Mouse (Mus musculus): ENCODE results near the gene Ephb1. TPM values are rescaled to one million over a fixed set of nuclear protein-coding genes. Genes with fewer than 3 reads are reported as not detected.
A peak's percentile ranks its signal among the peaks of the same experiment; 100 is the strongest.

Ephb1 gene
- polyA plus RNA-seq, 1 experiment from 2014 or later, result 0.87 TPM

- Histone ChIP-seq H3K9ac (replicated peaks; ENCODE audit: low read depth) (no peak overlapping the region), H3K9me3 (ENCODE audit: low read length) (no peaks in the 10 kb centered on the region), H3K27ac (ENCODE audit: low read length) (no peak overlapping the region), H3K4me3 (ENCODE audit: low read depth, low read length) (no peak overlapping the region), H3K27me3 (replicated peaks; ENCODE audit: insufficient read depth, low read length) (no peaks in the 10 kb centered on the region), H3K4me1 (ENCODE audit: insufficient read depth, low read depth, low read length) (no peaks in the 10 kb centered on the region), H3K36me3 (ENCODE audit: insufficient read depth, low read length) (no peaks in the 10 kb centered on the region), H3K4me2 (replicated peaks; ENCODE audit: low read depth, low read length) (no peak overlapping the region)
- no peak for DNase-seq (ENCODE audit: low spot score)
- TF ChIP-seq EP300 (IDR thresholded peaks at IDR 0.05) (no peak), CTCF (IDR thresholded peaks at IDR 0.05) (no peak)
- 81% methylated on average over 6 of the region's 6 CpGs for WGBS
- no peak for ATAC-seq
Observed at GRCm38 (mm10) chr9:102025141-102025540, 329.4 kb downstream of the Ephb1 start.

- no peak for ATAC-seq
- H3K27ac ChIP-seq (ENCODE audit: low read length), result no peak overlapping the region
- no peak overlapping the region for H3K4me3 ChIP-seq (ENCODE audit: low read depth, low read length)
- no peaks in the 10 kb centered on the region for H3K36me3 ChIP-seq (ENCODE audit: insufficient read depth, low read length)
- TF ChIP-seq EP300 (IDR thresholded peaks at IDR 0.05) (no peak), CTCF (IDR thresholded peaks at IDR 0.05) (no peak)
- no peaks in the 10 kb centered on the region for H3K27me3 ChIP-seq (replicated peaks; ENCODE audit: insufficient read depth, low read length)
- no peak overlapping the region for H3K9ac ChIP-seq (replicated peaks; ENCODE audit: low read depth)
- DNase-seq (ENCODE audit: low spot score), result no peak
- H3K9me3 ChIP-seq (ENCODE audit: low read length), result no peaks in the 10 kb centered on the region
- no peak overlapping the region for H3K4me2 ChIP-seq (replicated peaks; ENCODE audit: low read depth, low read length)
- no peaks in the 10 kb centered on the region for H3K4me1 ChIP-seq (ENCODE audit: insufficient read depth, low read depth, low read length)
Observed at GRCm38 (mm10) chr9:102015516-102015915, 339.0 kb downstream of the Ephb1 start.

GRCm38 (mm10) chr9:102007706-102008105, 346.8 kb downstream of the Ephb1 start:
- H3K27me3 ChIP-seq (replicated peaks; ENCODE audit: insufficient read depth, low read length), result no peaks in the 10 kb centered on the region
- H3K9me3 ChIP-seq (ENCODE audit: low read length), result no peaks in the 10 kb centered on the region
- ATAC-seq (no peak), DNase-seq (ENCODE audit: low spot score) (no peak)
- H3K9ac ChIP-seq (replicated peaks; ENCODE audit: low read depth), result no peak overlapping the region
- no peak for TF ChIP-seq EP300 (IDR thresholded peaks at IDR 0.05)
- TF ChIP-seq CTCF (IDR thresholded peaks at IDR 0.05), result no peak
- no peak overlapping the region for H3K4me2 ChIP-seq (replicated peaks; ENCODE audit: low read depth, low read length)
- WGBS, result 69% methylated on average over 10 of the region's 10 CpGs
- no peak overlapping the region for H3K27ac ChIP-seq (ENCODE audit: low read length)
- no peaks in the 10 kb centered on the region for H3K36me3 ChIP-seq (ENCODE audit: insufficient read depth, low read length)
- peaks cover 4% of the 10 kb centered on the region; the same call in 1 of the 2 replicates for H3K4me1 ChIP-seq (ENCODE audit: insufficient read depth, low read depth, low read length)
- no peak overlapping the region for H3K4me3 ChIP-seq (ENCODE audit: low read depth, low read length)

- Histone ChIP-seq H3K4me2 (replicated peaks; ENCODE audit: low read depth, low read length) (no peak overlapping the region), H3K9me3 (ENCODE audit: low read length) (no peaks in the 10 kb centered on the region), H3K27ac (ENCODE audit: low read length) (no peak overlapping the region), H3K9ac (replicated peaks; ENCODE audit: low read depth) (no peak overlapping the region), H3K4me1 (ENCODE audit: insufficient read depth, low read depth, low read length) (peaks cover 4% of the 10 kb centered on the region; the same call in 1 of the 2 replicates), H3K36me3 (ENCODE audit: insufficient read depth, low read length) (no peaks in the 10 kb centered on the region), H3K4me3 (ENCODE audit: low read depth, low read length) (no peak overlapping the region), H3K27me3 (replicated peaks; ENCODE audit: insufficient read depth, low read length) (no peaks in the 10 kb centered on the region)
- WGBS, result 35% methylated on average over 2 of the region's 2 CpGs
- TF ChIP-seq EP300 (IDR thresholded peaks at IDR 0.05), result no peak
- peak; percentile 63 for TF ChIP-seq CTCF (IDR thresholded peaks at IDR 0.05)
- DNase-seq (ENCODE audit: low spot score), result peak; percentile 18
- no peak; the same call in 1 of the 2 replicates for ATAC-seq
Observed at GRCm38 (mm10) chr9:102006539-102006938, 348.0 kb downstream of the Ephb1 start.

- WGBS, result 54% methylated on average over 5 of the region's 5 CpGs
- DNase-seq (ENCODE audit: low spot score), result no peak
- H3K4me2 ChIP-seq (replicated peaks; ENCODE audit: low read depth, low read length), result no peak overlapping the region
- H3K27ac ChIP-seq (ENCODE audit: low read length), result no peak overlapping the region
- no peaks in the 10 kb centered on the region for H3K9me3 ChIP-seq (ENCODE audit: low read length)
- no peak for TF ChIP-seq CTCF (IDR thresholded peaks at IDR 0.05)
- no peak for TF ChIP-seq EP300 (IDR thresholded peaks at IDR 0.05)
- no peak for ATAC-seq
- no peak overlapping the region for H3K4me3 ChIP-seq (ENCODE audit: low read depth, low read length)
- peaks cover 4% of the 10 kb centered on the region; the same call in 1 of the 2 replicates for H3K4me1 ChIP-seq (ENCODE audit: insufficient read depth, low read depth, low read length)
- no peaks in the 10 kb centered on the region for H3K36me3 ChIP-seq (ENCODE audit: insufficient read depth, low read length)
- no peak overlapping the region for H3K9ac ChIP-seq (replicated peaks; ENCODE audit: low read depth)
- no peaks in the 10 kb centered on the region for H3K27me3 ChIP-seq (replicated peaks; ENCODE audit: insufficient read depth, low read length)
Observed at GRCm38 (mm10) chr9:102002920-102003319, 351.6 kb downstream of the Ephb1 start.

GRCm38 (mm10) chr9:102002186-102002585, 352.3 kb downstream of the Ephb1 start:
- DNase-seq (ENCODE audit: low spot score), result no peak
- 61% methylated on average over 10 of the region's 10 CpGs for WGBS
- H3K9ac ChIP-seq (replicated peaks; ENCODE audit: low read depth), result no peak overlapping the region
- ATAC-seq, result no peak
- H3K36me3 ChIP-seq (ENCODE audit: insufficient read depth, low read length), result no peaks in the 10 kb centered on the region
- no peaks in the 10 kb centered on the region for H3K27me3 ChIP-seq (replicated peaks; ENCODE audit: insufficient read depth, low read length)
- H3K4me2 ChIP-seq (replicated peaks; ENCODE audit: low read depth, low read length), result no peak overlapping the region
- no peak overlapping the region for H3K4me3 ChIP-seq (ENCODE audit: low read depth, low read length)
- peaks cover 4% of the 10 kb centered on the region; the same call in 1 of the 2 replicates for H3K4me1 ChIP-seq (ENCODE audit: insufficient read depth, low read depth, low read length)
- H3K27ac ChIP-seq (ENCODE audit: low read length), result no peak overlapping the region
- TF ChIP-seq CTCF (IDR thresholded peaks at IDR 0.05) (no peak), EP300 (IDR thresholded peaks at IDR 0.05) (no peak)
- no peaks in the 10 kb centered on the region for H3K9me3 ChIP-seq (ENCODE audit: low read length)

GRCm38 (mm10) chr9:102001633-102002165, 352.8 kb downstream of the Ephb1 start:
- no peak overlapping the region for H3K4me3 ChIP-seq (ENCODE audit: low read depth, low read length)
- no peak overlapping the region for H3K9ac ChIP-seq (replicated peaks; ENCODE audit: low read depth)
- no peaks in the 10 kb centered on the region for H3K27me3 ChIP-seq (replicated peaks; ENCODE audit: insufficient read depth, low read length)
- H3K4me1 ChIP-seq (ENCODE audit: insufficient read depth, low read depth, low read length), result peaks cover 4% of the 10 kb centered on the region; the same call in 1 of the 2 replicates
- H3K4me2 ChIP-seq (replicated peaks; ENCODE audit: low read depth, low read length), result no peak overlapping the region
- 93% methylated on average over 11 of the region's 11 CpGs for WGBS
- TF ChIP-seq EP300 (IDR thresholded peaks at IDR 0.05), result no peak
- TF ChIP-seq CTCF (IDR thresholded peaks at IDR 0.05), result no peak
- H3K9me3 ChIP-seq (ENCODE audit: low read length), result no peaks in the 10 kb centered on the region
- DNase-seq (ENCODE audit: low spot score) (no peak), ATAC-seq (no peak)
- H3K36me3 ChIP-seq (ENCODE audit: insufficient read depth, low read length), result no peaks in the 10 kb centered on the region
- no peak overlapping the region for H3K27ac ChIP-seq (ENCODE audit: low read length)
